Mouse (Mus musculus): ENCODE data around the gene Fgd6. TPM values are rescaled to one million over a fixed set of nuclear protein-coding genes. Genes with fewer than 3 reads are reported as not detected.
A peak's percentile ranks its signal among the peaks of the same experiment; 100 is the strongest.

Gene Fgd6
- total and polyA plus RNA-seq, 3 experiments = 1.4 to 28.3 (median 7.5) TPM

- no peak overlapping the region; the same call in 1 of the 2 replicates for H3K4me3 ChIP-seq (ENCODE audit: low read depth, low read length)
- ATAC-seq (ENCODE audit: extremely low read depth, insufficient number of reproducible peaks, low FRiP score, poor library complexity, severe bottlenecking) (no peak), DNase-seq (ENCODE audit: low spot score) (no peak)
- H3K4me1 ChIP-seq (ENCODE audit: insufficient read depth, low read depth, low read length) = peaks cover 17% of the 10 kb centered on the region
- H3K9me3 ChIP-seq (replicated peaks) = no peaks in the 10 kb centered on the region
- no peaks in the 10 kb centered on the region for H3K27me3 ChIP-seq (ENCODE audit: insufficient read depth, low read length)
- peaks cover 35% of the 10 kb centered on the region for H3K36me3 ChIP-seq (replicated peaks)
- TF ChIP-seq CTCF (IDR thresholded peaks at IDR 0.05; ENCODE audit: low read depth, low read length) (no peak), GATA2 (IDR thresholded peaks at IDR 0.05; ENCODE audit: borderline replicate concordance, low read depth, low read length) (no peak), POLR2AphosphoS5 (IDR thresholded peaks at IDR 0.05; ENCODE audit: insufficient replicate concordance, low read depth, low read length) (no peak), GATA1 (IDR thresholded peaks at IDR 0.05; ENCODE audit: borderline replicate concordance, low read length) (no peak), TAL1 (conservative IDR thresholded peaks at IDR 0.05; ENCODE audit: low read depth, low read length) (no peak)
Measured at GRCm38 (mm10) chr10:94021059-94021458, 14.7 kb upstream of the Fgd6 start.

GRCm38 (mm10) chr10:94025079-94025478 is 10.7 kb upstream of the Fgd6 start:
- Histone ChIP-seq H3K4me1 (ENCODE audit: insufficient read depth, low read depth, low read length) (peaks cover 12% of the 10 kb centered on the region), H3K27me3 (ENCODE audit: insufficient read depth, low read length) (no peaks in the 10 kb centered on the region), H3K4me3 (ENCODE audit: low read depth, low read length) (no peak overlapping the region), H3K36me3 (replicated peaks) (peaks cover 50% of the 10 kb centered on the region), H3K9me3 (replicated peaks) (no peaks in the 10 kb centered on the region)
- ATAC-seq (ENCODE audit: extremely low read depth, insufficient number of reproducible peaks, low FRiP score, poor library complexity, severe bottlenecking) (no peak), DNase-seq (ENCODE audit: low spot score) (no peak)
- no peak for TF ChIP-seq TAL1 (conservative IDR thresholded peaks at IDR 0.05; ENCODE audit: low read depth, low read length)
- TF ChIP-seq GATA1 (IDR thresholded peaks at IDR 0.05; ENCODE audit: borderline replicate concordance, low read length) = no peak
- TF ChIP-seq GATA2 (IDR thresholded peaks at IDR 0.05; ENCODE audit: borderline replicate concordance, low read depth, low read length) = no peak
- no peak for TF ChIP-seq CTCF (IDR thresholded peaks at IDR 0.05; ENCODE audit: low read depth, low read length)
- no peak for TF ChIP-seq POLR2AphosphoS5 (IDR thresholded peaks at IDR 0.05; ENCODE audit: insufficient replicate concordance, low read depth, low read length)

GRCm38 (mm10) chr10:94028493-94028892 is 7.3 kb upstream of the Fgd6 start:
- no peaks in the 10 kb centered on the region for H3K9me3 ChIP-seq (replicated peaks)
- TF ChIP-seq POLR2AphosphoS5 (IDR thresholded peaks at IDR 0.05; ENCODE audit: insufficient replicate concordance, low read depth, low read length) (no peak), CTCF (IDR thresholded peaks at IDR 0.05; ENCODE audit: low read depth, low read length) (no peak), GATA2 (IDR thresholded peaks at IDR 0.05; ENCODE audit: borderline replicate concordance, low read depth, low read length) (no peak), TAL1 (conservative IDR thresholded peaks at IDR 0.05; ENCODE audit: low read depth, low read length) (no peak), GATA1 (IDR thresholded peaks at IDR 0.05; ENCODE audit: borderline replicate concordance, low read length) (no peak)
- H3K4me3 ChIP-seq (ENCODE audit: low read depth, low read length) = no peak overlapping the region
- H3K4me1 ChIP-seq (ENCODE audit: insufficient read depth, low read depth, low read length) = peaks cover 7% of the 10 kb centered on the region
- no peak for DNase-seq (ENCODE audit: low spot score)
- no peaks in the 10 kb centered on the region for H3K27me3 ChIP-seq (ENCODE audit: insufficient read depth, low read length)
- peaks cover 57% of the 10 kb centered on the region for H3K36me3 ChIP-seq (replicated peaks)
- ATAC-seq (ENCODE audit: extremely low read depth, insufficient number of reproducible peaks, low FRiP score, poor library complexity, severe bottlenecking) = no peak

- no peak for DNase-seq (ENCODE audit: low spot score)
- Histone ChIP-seq H3K27me3 (ENCODE audit: insufficient read depth, low read length) (no peaks in the 10 kb centered on the region), H3K36me3 (replicated peaks) (peaks cover 37% of the 10 kb centered on the region), H3K9me3 (replicated peaks) (no peaks in the 10 kb centered on the region), H3K4me1 (ENCODE audit: insufficient read depth, low read depth, low read length) (peaks cover 19% of the 10 kb centered on the region), H3K4me3 (ENCODE audit: low read depth, low read length) (no peak overlapping the region)
- ATAC-seq (ENCODE audit: extremely low read depth, insufficient number of reproducible peaks, low FRiP score, poor library complexity, severe bottlenecking) = no peak
- TF ChIP-seq POLR2AphosphoS5 (IDR thresholded peaks at IDR 0.05; ENCODE audit: insufficient replicate concordance, low read depth, low read length) (no peak), CTCF (IDR thresholded peaks at IDR 0.05; ENCODE audit: low read depth, low read length) (no peak), GATA2 (IDR thresholded peaks at IDR 0.05; ENCODE audit: borderline replicate concordance, low read depth, low read length) (no peak), TAL1 (conservative IDR thresholded peaks at IDR 0.05; ENCODE audit: low read depth, low read length) (no peak), GATA1 (IDR thresholded peaks at IDR 0.05; ENCODE audit: borderline replicate concordance, low read length) (no peak)
Measured at GRCm38 (mm10) chr10:94031164-94031563, 4.6 kb upstream of the Fgd6 start.

- no peaks in the 10 kb centered on the region for H3K9me3 ChIP-seq (replicated peaks)
- no peak for TF ChIP-seq TAL1 (conservative IDR thresholded peaks at IDR 0.05; ENCODE audit: low read depth, low read length)
- TF ChIP-seq POLR2AphosphoS5 (IDR thresholded peaks at IDR 0.05; ENCODE audit: insufficient replicate concordance, low read depth, low read length) = no peak
- TF ChIP-seq CTCF (IDR thresholded peaks at IDR 0.05; ENCODE audit: low read depth, low read length) = no peak
- no peak for TF ChIP-seq GATA1 (IDR thresholded peaks at IDR 0.05; ENCODE audit: borderline replicate concordance, low read length)
- no peak for TF ChIP-seq GATA2 (IDR thresholded peaks at IDR 0.05; ENCODE audit: borderline replicate concordance, low read depth, low read length)
- no peaks in the 10 kb centered on the region for H3K27me3 ChIP-seq (ENCODE audit: insufficient read depth, low read length)
- peak; percentile 48 for ATAC-seq (ENCODE audit: extremely low read depth, insufficient number of reproducible peaks, low FRiP score, poor library complexity, severe bottlenecking)
- peak overlapping the region; percentile 92 for H3K4me3 ChIP-seq (ENCODE audit: low read depth, low read length)
- peaks cover 17% of the 10 kb centered on the region for H3K36me3 ChIP-seq (replicated peaks)
- peaks cover 25% of the 10 kb centered on the region for H3K4me1 ChIP-seq (ENCODE audit: insufficient read depth, low read depth, low read length)
- peak; percentile 56 for DNase-seq (ENCODE audit: low spot score)
Measured at GRCm38 (mm10) chr10:94034876-94035657, 734 bp upstream of the Fgd6 start.

- TF ChIP-seq TAL1 (conservative IDR thresholded peaks at IDR 0.05; ENCODE audit: low read depth, low read length) (no peak), CTCF (IDR thresholded peaks at IDR 0.05; ENCODE audit: low read depth, low read length) (no peak), POLR2AphosphoS5 (IDR thresholded peaks at IDR 0.05; ENCODE audit: insufficient replicate concordance, low read depth, low read length) (no peak), GATA2 (IDR thresholded peaks at IDR 0.05; ENCODE audit: borderline replicate concordance, low read depth, low read length) (no peak), GATA1 (IDR thresholded peaks at IDR 0.05; ENCODE audit: borderline replicate concordance, low read length) (no peak)
- H3K27me3 ChIP-seq (ENCODE audit: insufficient read depth, low read length) = no peaks in the 10 kb centered on the region
- ATAC-seq (ENCODE audit: extremely low read depth, insufficient number of reproducible peaks, low FRiP score, poor library complexity, severe bottlenecking) (no peak), DNase-seq (ENCODE audit: low spot score) (no peak)
- H3K9me3 ChIP-seq (replicated peaks) = no peaks in the 10 kb centered on the region
- H3K4me3 ChIP-seq (ENCODE audit: low read depth, low read length) = peak overlapping the region; percentile 92
- H3K4me1 ChIP-seq (ENCODE audit: insufficient read depth, low read depth, low read length) = peaks cover 25% of the 10 kb centered on the region
- peaks cover 13% of the 10 kb centered on the region for H3K36me3 ChIP-seq (replicated peaks)
Measured at GRCm38 (mm10) chr10:94036375-94036758, 566 bp downstream of the Fgd6 start.

All from G1E (cell line).